Mouse (Mus musculus): ENCODE results near the gene Ppt1.

- TF ChIP-seq RCOR1 (IDR thresholded peaks at IDR 0.05; ENCODE audit: low read depth, low read length) (no peak), POLR2A (IDR thresholded peaks at IDR 0.05; ENCODE audit: control insufficient read depth in 1 of 2, insufficient read depth in 1 of 2, low read depth in 1 of 2, low read length in 2 of 2, poor library complexity in 1 of 2) (no peak), ZKSCAN1 (IDR thresholded peaks at IDR 0.05; ENCODE audit: low read depth, low read length) (no peak), CTCF (IDR thresholded peaks at IDR 0.05 in 2 of 3, conservative IDR thresholded peaks at IDR 0.05 in 1 of 3; ENCODE audit: control insufficient read depth in 1 of 3, insufficient read depth in 1 of 3, low read depth in 2 of 3, low read length in 3 of 3, poor library complexity in 1 of 3, severe bottlenecking in 1 of 3) (no peak), TAL1 (IDR thresholded peaks at IDR 0.05; ENCODE audit: low read length) (no peak), ZC3H11A (IDR thresholded peaks at IDR 0.05; ENCODE audit: low read depth, low read length) (no peak), MAFK (IDR thresholded peaks at IDR 0.05; ENCODE audit: borderline replicate concordance, low read depth, low read length) (no peak), POLR2AphosphoS2 (IDR thresholded peaks at IDR 0.05; ENCODE audit: low read length) (no peak), TBP (IDR thresholded peaks at IDR 0.05; ENCODE audit: low read depth, low read length) (no peak), POLR2AphosphoS5 (IDR thresholded peaks at IDR 0.05; ENCODE audit: borderline replicate concordance, low read depth, low read length) (no peak), KAT2A (conservative IDR thresholded peaks at IDR 0.05; ENCODE audit: low read depth, low read length) (no peak), USF1 (IDR thresholded peaks at IDR 0.05; ENCODE audit: low read depth, low read length) (no peak), CHD1 (IDR thresholded peaks at IDR 0.05; ENCODE audit: low read depth, low read length) (no peak), ELF1 (IDR thresholded peaks at IDR 0.05; ENCODE audit: low read depth, low read length) (no peak)
Measured at GRCm38 (mm10) chr4:122890881-122891481, 54.9 kb downstream of the Ppt1 start.
